29 mouse cellular contexts compared by ENCODE assay signal in the genomic region with DNA sequence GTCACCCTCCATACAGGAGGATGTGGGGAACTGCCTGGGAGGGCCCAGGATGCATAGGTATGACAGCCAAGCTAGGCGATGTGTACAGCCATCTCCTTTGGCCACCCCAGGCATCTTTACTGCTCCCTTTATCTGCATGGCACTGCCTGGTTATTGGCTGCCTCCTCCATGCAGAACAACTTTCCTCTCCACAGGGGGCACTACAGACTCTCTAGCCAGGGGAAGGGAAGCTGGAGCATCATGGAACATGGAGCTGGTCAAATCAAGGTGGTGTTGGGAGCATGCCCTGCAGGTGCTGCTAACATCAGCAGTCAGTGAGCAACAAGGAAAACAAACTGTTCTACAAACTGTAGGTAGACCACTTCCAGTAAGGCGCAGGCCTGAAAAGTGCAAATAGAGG. TPM values are rescaled to one million over a fixed set of nuclear protein-coding genes. Genes with fewer than 3 reads are reported as not detected.
DNase-seq lines count a peak whose midpoint lies in the region; ATAC-seq and TF ChIP-seq lines count a peak whose summit lies in the region.
"Had no signal": no experiment of that assay in that cellular context is flagged by ENCODE, and none has a peak within 500 bp of the region (broad histone marks: within the 10 kb centered on the region; RNA-seq: fewer than 3 reads in every experiment).

No protein-coding gene starts in this region.

- intact Hi-C loops in heart, adult 2 months (cut with DNase I): no loop called here

- no peaks in the 10 kb centered on the region for H3K27me3 ChIP-seq in heart, adult 2 months (ENCODE audit: control insufficient read depth, insufficient read depth, low read length)
- H3K27me3 ChIP-seq in heart, embryonic 11.5 days (ENCODE audit: control insufficient read depth, insufficient read depth, low read length): no peaks in the 10 kb centered on the region
- H3K27me3 ChIP-seq in kidney, postnatal 0 days (ENCODE audit: insufficient read depth, low read length): no peaks in the 10 kb centered on the region
- H3K27me3 ChIP-seq in kidney, embryonic 15.5 days: no peaks in the 10 kb centered on the region
- no peaks in the 10 kb centered on the region for H3K27me3 ChIP-seq in liver, postnatal 0 days (ENCODE audit: insufficient read depth, low read length)
- no peaks in the 10 kb centered on the region for H3K27me3 ChIP-seq in small intestine, adult 2 months (ENCODE audit: control insufficient read depth, insufficient read depth, low read length)
- H3K27me3 ChIP-seq: embryonic facial prominence, embryonic 15.5 days; forebrain, embryonic 12.5 days; hindbrain, embryonic 15.5 days; liver, embryonic 13.5 days; midbrain, embryonic 15.5 days; neural tube, embryonic 15.5 days; stomach, embryonic 15.5 days had no signal

- TF ChIP-seq POLR2A in heart, adult 2 months (IDR thresholded peaks at IDR 0.05; ENCODE audit: insufficient read depth, low read depth, low read length): no peak
- TF ChIP-seq POLR2A in small intestine, adult 2 months (IDR thresholded peaks at IDR 0.05; ENCODE audit: low read depth, low read length): no peak

- WGBS in heart, adult 2 months: 100% methylated on average over 2 of the region's 2 CpGs
- 79% methylated on average over 2 of the region's 2 CpGs for WGBS in heart, embryonic 11.5 days (ENCODE audit: insufficient replicate concordance)
- WGBS in kidney, postnatal 0 days: 92% methylated on average over 2 of the region's 2 CpGs
- WGBS in kidney, embryonic 15.5 days: 88% methylated on average over 2 of the region's 2 CpGs
- 87% methylated on average over 2 of the region's 2 CpGs for WGBS in liver, postnatal 0 days (ENCODE audit: insufficient replicate concordance)
- WGBS in small intestine, adult 2 months: 90% methylated on average over 2 of the region's 2 CpGs

- H3K9me3 ChIP-seq in heart, embryonic 11.5 days (replicated peaks; ENCODE audit: control insufficient read depth, low read length): peaks cover 2% of the 10 kb centered on the region; the same call in 1 of the 2 replicates
- H3K9me3 ChIP-seq in kidney, postnatal 0 days (replicated peaks; ENCODE audit: low read length): no peaks in the 10 kb centered on the region
- H3K9me3 ChIP-seq in kidney, embryonic 15.5 days (replicated peaks): no peaks in the 10 kb centered on the region
- H3K9me3 ChIP-seq in liver, postnatal 0 days (ENCODE audit: low read length): no peaks in the 10 kb centered on the region
- H3K9me3 ChIP-seq: embryonic facial prominence, embryonic 10.5 days; embryonic facial prominence, embryonic 15.5 days; heart, embryonic 10.5 days; hindbrain, embryonic 15.5 days; liver, embryonic 13.5 days; stomach, embryonic 15.5 days had no signal

- H3K4me1 ChIP-seq in heart, adult 2 months (ENCODE audit: control insufficient read depth, insufficient read depth, low read length): no peaks in the 10 kb centered on the region; the same call in 1 of the 2 replicates
- peaks cover 16% of the 10 kb centered on the region; the same call in 1 of the 2 replicates for H3K4me1 ChIP-seq in heart, embryonic 11.5 days (ENCODE audit: control insufficient read depth, insufficient read depth, low read length)
- no peaks in the 10 kb centered on the region for H3K4me1 ChIP-seq in kidney, postnatal 0 days (replicated peaks; ENCODE audit: insufficient read depth, low read length)
- no peaks in the 10 kb centered on the region for H3K4me1 ChIP-seq in kidney, embryonic 15.5 days
- H3K4me1 ChIP-seq in liver, postnatal 0 days (ENCODE audit: insufficient read depth): no peaks in the 10 kb centered on the region
- no peaks in the 10 kb centered on the region; the same call in none of the 2 replicates for H3K4me1 ChIP-seq in small intestine, adult 2 months (ENCODE audit: control insufficient read depth, insufficient read depth, insufficient read length, low read length)
- H3K4me1 ChIP-seq: embryonic facial prominence, embryonic 10.5 days; embryonic facial prominence, embryonic 15.5 days; forebrain, embryonic 12.5 days; hindbrain, embryonic 15.5 days; liver, embryonic 13.5 days; midbrain, embryonic 10.5 days; midbrain, embryonic 15.5 days; neural tube, embryonic 15.5 days; stomach, embryonic 15.5 days had no signal

- DNase-seq in heart, adult 2 months: no peak
- DNase-seq in kidney, postnatal 0 days (ENCODE audit: low spot score): no peak
- DNase-seq in liver, postnatal 0 days: no peak
- no peak for DNase-seq in liver
- DNase-seq in c-Kit-positive CD71-positive TER-119-positive erythroid progenitor cells, embryonic 14.5 days (ENCODE audit: low spot score): no peak
- DNase-seq: adrenal gland, postnatal 14 days; cerebellum, adult 11-12 months; cerebellum, postnatal 10 days; forebrain, postnatal 0 days; gastrocnemius, postnatal 14 days; kidney, postnatal 36 days; layer of hippocampus, postnatal 36 days; liver, embryonic 13.5 days; lung, postnatal 10 days; retina, postnatal 1 day; right cerebral cortex, postnatal 14 days; thymus, postnatal 25 days had no signal

- no peak overlapping the region for H3K27ac ChIP-seq in heart, adult 2 months
- no peak overlapping the region for H3K27ac ChIP-seq in heart, embryonic 11.5 days (ENCODE audit: low read depth, low read length)
- no peak overlapping the region for H3K27ac ChIP-seq in kidney, postnatal 0 days
- H3K27ac ChIP-seq in kidney, embryonic 15.5 days: no peak overlapping the region
- H3K27ac ChIP-seq in liver, postnatal 0 days (ENCODE audit: low read depth): no peak overlapping the region
- no peak overlapping the region for H3K27ac ChIP-seq in small intestine, adult 2 months (ENCODE audit: insufficient read depth, low read depth, low read length)
- H3K27ac ChIP-seq: embryonic facial prominence, embryonic 10.5 days; embryonic facial prominence, embryonic 15.5 days; forebrain, embryonic 12.5 days; heart, embryonic 10.5 days; hindbrain, embryonic 15.5 days; liver, embryonic 13.5 days; midbrain, embryonic 10.5 days; midbrain, embryonic 15.5 days; neural tube, embryonic 15.5 days; stomach, embryonic 15.5 days had no signal

- 0 out of 2 replicates have a peak, but pooled peaks cover 2% of the 10 kb centered on the region for H3K79me2 ChIP-seq in heart, adult 2 months (replicated peaks; ENCODE audit: control insufficient read depth, insufficient read depth, low read length)

- no peak for ATAC-seq in heart, embryonic 11.5 days (replicated peaks; ENCODE audit: insufficient number of reproducible peaks, low FRiP score, low TSS enrichment)
- ATAC-seq in kidney, postnatal 0 days (replicated peaks; ENCODE audit: low FRiP score, low read depth): no peak
- no peak for ATAC-seq in kidney, embryonic 15.5 days (replicated peaks; ENCODE audit: low FRiP score)
- ATAC-seq in liver, postnatal 0 days: no peak
- ATAC-seq: forebrain, postnatal 0 days; midbrain, embryonic 15.5 days had no signal

- H3K9ac ChIP-seq in heart, adult 2 months (ENCODE audit: low read depth, low read length): no peak overlapping the region
- no peak overlapping the region for H3K9ac ChIP-seq in heart, embryonic 11.5 days (ENCODE audit: low read depth, low read length)
- H3K9ac ChIP-seq in kidney, postnatal 0 days (ENCODE audit: low read depth, low read length): no peak overlapping the region
- no peak overlapping the region for H3K9ac ChIP-seq in kidney, embryonic 15.5 days
- no peak overlapping the region for H3K9ac ChIP-seq in liver, postnatal 0 days (replicated peaks)
- H3K9ac ChIP-seq: embryonic facial prominence, embryonic 15.5 days; forebrain, embryonic 12.5 days; forebrain, postnatal 0 days; hindbrain, embryonic 15.5 days; liver, embryonic 13.5 days; midbrain, embryonic 15.5 days; neural tube, embryonic 15.5 days; stomach, embryonic 15.5 days had no signal

- no peak overlapping the region for H3K4me3 ChIP-seq in heart, adult 2 months
- no peak overlapping the region for H3K4me3 ChIP-seq in heart, embryonic 11.5 days (ENCODE audit: low read depth, low read length)
- H3K4me3 ChIP-seq in kidney, postnatal 0 days (replicated peaks; ENCODE audit: low read depth, low read length): no peak overlapping the region
- H3K4me3 ChIP-seq in kidney, embryonic 15.5 days (replicated peaks): no peak overlapping the region
- no peak overlapping the region for H3K4me3 ChIP-seq in liver, postnatal 0 days (ENCODE audit: low read depth, low read length)
- no peak overlapping the region for H3K4me3 ChIP-seq in small intestine, adult 2 months (ENCODE audit: low read depth, low read length)
- H3K4me3 ChIP-seq: embryonic facial prominence, embryonic 10.5 days; embryonic facial prominence, embryonic 15.5 days; forebrain, embryonic 12.5 days; heart, embryonic 10.5 days; hindbrain, embryonic 15.5 days; liver, embryonic 13.5 days; midbrain, embryonic 10.5 days; midbrain, embryonic 15.5 days; neural tube, embryonic 15.5 days; stomach, embryonic 15.5 days had no signal

- no peaks in the 10 kb centered on the region for H3K36me3 ChIP-seq in heart, adult 2 months (ENCODE audit: control insufficient read depth, insufficient read depth, low read length)
- H3K36me3 ChIP-seq in heart, embryonic 11.5 days (ENCODE audit: control insufficient read depth, insufficient read depth, low read length): no peaks in the 10 kb centered on the region
- no peaks in the 10 kb centered on the region for H3K36me3 ChIP-seq in kidney, postnatal 0 days (ENCODE audit: insufficient read depth, low read length)
- no peaks in the 10 kb centered on the region for H3K36me3 ChIP-seq in kidney, embryonic 15.5 days
- no peaks in the 10 kb centered on the region for H3K36me3 ChIP-seq in liver, postnatal 0 days (replicated peaks; ENCODE audit: insufficient read depth, low read length)
- no peaks in the 10 kb centered on the region for H3K36me3 ChIP-seq in small intestine, adult 2 months (ENCODE audit: control insufficient read depth, insufficient read depth, low read length)
- H3K36me3 ChIP-seq: embryonic facial prominence, embryonic 10.5 days; embryonic facial prominence, embryonic 15.5 days; forebrain, embryonic 12.5 days; heart, embryonic 10.5 days; hindbrain, embryonic 15.5 days; liver, embryonic 13.5 days; midbrain, embryonic 10.5 days; midbrain, embryonic 15.5 days; neural tube, embryonic 15.5 days; stomach, embryonic 15.5 days had no signal

- no peak for TF ChIP-seq EP300 in heart, adult 2 months (IDR thresholded peaks at IDR 0.05; ENCODE audit: insufficient read depth, low read depth, low read length)
- TF ChIP-seq EP300 in liver, postnatal 0 days (IDR thresholded peaks at IDR 0.05; ENCODE audit: low read depth): no peak

- TF ChIP-seq CTCF in heart, adult 2 months (IDR thresholded peaks at IDR 0.05): 0 out of 2 replicates have a peak, but pooled peaks have one; percentile 3
- peak; percentile 50 for TF ChIP-seq CTCF in kidney, postnatal 0 days (IDR thresholded peaks at IDR 0.05; ENCODE audit: low read depth)
- peak; percentile 34; the same call in 1 of the 2 replicates for TF ChIP-seq CTCF in liver, postnatal 0 days (IDR thresholded peaks at IDR 0.05; ENCODE audit: low read depth)
- TF ChIP-seq CTCF in small intestine, adult 2 months (IDR thresholded peaks at IDR 0.05; ENCODE audit: extremely low read depth, insufficient read length, insufficient replicate concordance, low read depth, low read length): peak; percentile 3; the same call in 1 of the 2 replicates

- no peak overlapping the region for H3K4me2 ChIP-seq in heart, embryonic 11.5 days
- no peak overlapping the region for H3K4me2 ChIP-seq in kidney, postnatal 0 days (ENCODE audit: low read length)
- H3K4me2 ChIP-seq in kidney, embryonic 15.5 days: no peak overlapping the region
- no peak overlapping the region for H3K4me2 ChIP-seq in liver, postnatal 0 days (ENCODE audit: low read depth, low read length)
- H3K4me2 ChIP-seq: embryonic facial prominence, embryonic 15.5 days; forebrain, embryonic 12.5 days; hindbrain, embryonic 15.5 days; liver, embryonic 13.5 days; midbrain, embryonic 15.5 days; neural tube, embryonic 15.5 days; stomach, embryonic 15.5 days had no signal

RNA-seq across cellular contexts. Expression of gene Prkag2, which starts 56.4 kb away (rescaled TPM):
- 10 to 100 TPM; 23.9 to 25.9 TPM for total RNA-seq in heart, adult 2 months (2021)
- 25.2 and 30.0 TPM in 2 replicates for polyA plus RNA-seq in heart, adult 2 months (2012; rRNA removed)
- polyA plus RNA-seq in heart, embryonic 11.5 days (2014; fragmentation: Nextera tagmentation; extraction: Ambion mirVana): 84.6 and 101 TPM in 2 replicates
- 36.4 and 39.4 TPM in 2 replicates for polyA plus RNA-seq in kidney, postnatal 0 days (2015; fragmentation: Nextera tagmentation; extraction: Ambion mirVana)
- 38.2 and 40.3 TPM in 2 replicates for polyA plus RNA-seq in kidney, embryonic 15.5 days (2015; fragmentation: Nextera tagmentation; extraction: Ambion mirVana)
- 6.8 and 7.3 TPM in 2 replicates for polyA plus RNA-seq in liver, postnatal 0 days (2015; fragmentation: Nextera tagmentation; extraction: Ambion mirVana)
- polyA plus RNA-seq in small intestine, adult 2 months (2012; rRNA removed): 7.6 and 13.8 TPM in 2 replicates
